Mouse (Mus musculus): ENCODE results near the gene Fam241a. TPM values are rescaled to one million over a fixed set of nuclear protein-coding genes. Genes with fewer than 3 reads are reported as not detected.

Gene Fam241a
- polyA plus RNA-seq, 1 experiment from 2014 or later = 42.2 TPM

DNA sequence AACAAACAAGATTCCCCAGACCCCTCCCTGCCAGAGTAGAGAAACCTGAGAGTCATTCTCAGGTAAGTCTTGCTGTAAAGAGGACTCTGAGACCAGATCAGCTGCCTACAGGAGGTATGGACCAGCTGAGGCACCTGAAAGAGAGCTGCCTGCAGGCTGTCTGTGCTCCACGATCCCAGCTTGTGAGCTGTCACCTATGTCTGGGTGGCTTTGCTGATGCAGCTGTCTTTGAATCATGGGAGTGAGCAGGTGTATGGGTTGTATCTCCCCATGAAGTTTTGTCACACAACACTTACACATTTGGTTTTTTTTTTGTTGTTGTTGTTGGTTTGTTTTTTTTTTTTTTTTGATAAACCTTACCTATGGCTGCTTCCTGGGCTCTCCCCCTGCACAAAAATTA, 75.7 kb downstream of the Fam241a start:
- peaks cover 19% of the 10 kb centered on the region for H3K36me3 ChIP-seq (ENCODE audit: control insufficient read depth, insufficient read depth, low read length)
- no peak overlapping the region for H3K4me2 ChIP-seq
- H3K9ac ChIP-seq (ENCODE audit: low read depth, low read length) = no peak overlapping the region
- 91% methylated on average over 1 of the region's 1 CpGs for WGBS
- H3K4me3 ChIP-seq (ENCODE audit: low read depth, low read length) = no peak overlapping the region
- peaks cover 6% of the 10 kb centered on the region for H3K4me1 ChIP-seq (replicated peaks; ENCODE audit: control insufficient read depth, insufficient read depth, low read length)
- no peaks in the 10 kb centered on the region for H3K27me3 ChIP-seq (replicated peaks; ENCODE audit: control insufficient read depth, insufficient read depth, low read length)
- DNase-seq (ENCODE audit: low spot score) (no peak), ATAC-seq (replicated peaks; ENCODE audit: low FRiP score) (no peak)
- no peaks in the 10 kb centered on the region for H3K9me3 ChIP-seq (ENCODE audit: control insufficient read depth, low read length)
- H3K27ac ChIP-seq (ENCODE audit: low read depth, low read length) = no peak overlapping the region

Other genes starting within 250 kb of the Fam241a start
- gene Alpk1, start 115.8 kb downstream of the Fam241a start, polyA plus RNA-seq (2014; fragmentation: Nextera tagmentation; extraction: Ambion mirVana) = 0.92 and 1.1 TPM in 2 replicates
- gene Tifa, start 106.5 kb downstream of the Fam241a start, polyA plus RNA-seq (2014; fragmentation: Nextera tagmentation; extraction: Ambion mirVana) = 13.4 and 14.3 TPM in 2 replicates
- 55.7 and 55.8 TPM in 2 replicates for gene Ap1ar, start 58.8 kb downstream of the Fam241a start, polyA plus RNA-seq (2014; fragmentation: Nextera tagmentation; extraction: Ambion mirVana)